Mouse (Mus musculus) liver, embryonic 14.5 days (tissue): ENCODE results near the gene Patl1. TPM values are rescaled to one million over a fixed set of nuclear protein-coding genes. Genes with fewer than 3 reads are reported as not detected.
A peak's percentile ranks its signal among the peaks of the same experiment; 100 is the strongest.

Experiments used
- ATAC-seq: fragments of 200-750 bp; cut with Nextera tagmentation; 2 replicates; pipeline ENCODE4 v1.8.0; 2017; ENCODE audit warnings: moderate number of reproducible peaks, mild to moderate bottlenecking, moderate library complexity; ENCODE audit not compliant: insufficient read depth
- DNase-seq, 3 experiments: peaks; one replicate each; pipeline ENCODE4 v3.0.0-alpha.2; 2012 to 2013; ENCODE audit warnings: low read depth in 3 of 3, low spot score in 3 of 3
- H3K27ac ChIP-seq: fragments of 300-500 bp; sonication (generic); 2 replicates; pipeline ENCODE4 v1.5.1; 2014; ENCODE audit warnings: moderate library complexity, mild to moderate bottlenecking, control low read depth, inconsistent platforms
- H3K27me3 ChIP-seq: fragments of 300-500 bp; sonication (generic); 2 replicates; pipeline ENCODE4 v1.6.1; 2014; ENCODE audit warnings: mild to moderate bottlenecking, low read length, moderate library complexity; ENCODE audit not compliant: control insufficient read depth, insufficient read depth
- H3K36me3 ChIP-seq: fragments of 300-500 bp; sonication (generic); replicated peaks from 2 replicates; pipeline ENCODE4 v1.6.1; 2014; ENCODE audit warnings: low read depth; ENCODE audit not compliant: control insufficient read depth, insufficient read depth
- H3K4me1 ChIP-seq, 2 experiments: fragments of 200-500 bp in 1 of 2; fragments of 300-500 bp in 1 of 2; sonication (generic) in 1 of 2; replicated peaks; 2 replicates each; pipeline ENCODE4 v1.6.1; 2012 to 2014; ENCODE audit warnings: antibody characterized with exemption in 1 of 2, inconsistent platforms in 1 of 2, low read length in 1 of 2; ENCODE audit not compliant: control insufficient read depth in 2 of 2, insufficient read depth in 2 of 2
- H3K4me2 ChIP-seq: fragments of 300-500 bp; sonication (generic); 2 replicates; pipeline ENCODE4 v1.6.1; 2014; ENCODE audit warnings: low read depth, mild to moderate bottlenecking, control low read depth, moderate library complexity
- H3K4me3 ChIP-seq, 2 experiments: fragments of 200-500 bp in 1 of 2; fragments of 300-500 bp in 1 of 2; sonication (generic) in 1 of 2; 2 replicates each; pipeline ENCODE4 v1.5.1; 2012 to 2014; ENCODE audit warnings: low read depth in 2 of 2, low read length in 2 of 2, mild to moderate bottlenecking in 2 of 2, control low read depth in 1 of 2, inconsistent platforms in 1 of 2, moderate library complexity in 1 of 2; ENCODE audit not compliant: insufficient read depth in 1 of 2
- H3K9ac ChIP-seq: fragments of 300-500 bp; sonication (generic); replicated peaks from 2 replicates; pipeline ENCODE4 v1.6.1; 2014; ENCODE audit warnings: mild to moderate bottlenecking, control low read depth, moderate library complexity
- H3K9me3 ChIP-seq: fragments of 300-500 bp; sonication (generic); 2 replicates; pipeline ENCODE4 v1.6.1; 2016; ENCODE audit warnings: low read length, mixed read lengths; ENCODE audit not compliant: control insufficient read depth
- CTCF ChIP-seq: IDR thresholded peaks from 2 replicates; pipeline ENCODE4 v1.5.1; 2016; ENCODE audit warnings: antibody characterized with exemption, low read depth, control low read depth
- EP300 ChIP-seq: IDR thresholded peaks from 2 replicates; pipeline ENCODE4 v1.6.1; 2016; ENCODE audit warnings: antibody characterized with exemption, low read depth
- WGBS: fragments of 180-500 bp; shearing (Covaris S2); extraction: QIAGEN DNeasy Blood & Tissue Kit; methylation state at CpG from one replicate; pipeline ENCODE4 v1.1.7; 2014; ENCODE audit not compliant: insufficient replicate concordance; 5-methylcytosine and 5-hydroxymethylcytosine counted together
- polyA plus RNA-seq, 2 experiments: library from polyadenylated mRNA; depleted of rRNA in 1 of 2; stranded (reverse) in 1 of 2; unstranded in 1 of 2; fragments of >200 nt; fragmentation: Nextera tagmentation in 1 of 2; extraction: Ambion mirVana in 1 of 2; gene quantifications; 2 replicates each; pipeline versions ENCODE4 v1.2.1 to v1.2.3; 2012 to 2014

Patl1 gene
- polyA plus RNA-seq, 2 experiments, result 6.0 to 8.7 TPM

GRCm38 (mm10) chr19:11965023-11965942 lies 53.1 kb downstream of the Patl1 start, which contains the start of gene Osbp:
Osbp (plus strand) TSS chr19:11965941.
- H3K27ac ChIP-seq, result peak within 1 kb of the TSS; percentile 75
- WGBS, result 1% methylated on average over 59 of the region's 59 CpGs
- peaks cover 2% of the 10 kb centered on the region for H3K36me3 ChIP-seq
- peak within 1 kb of the TSS; percentile 87 to 90 for H3K4me3 ChIP-seq
- peak within 1 kb of the TSS; percentile 88 for H3K9ac ChIP-seq
- no peaks in the 10 kb centered on the region; the same call in 1 of the 2 replicates for H3K27me3 ChIP-seq
- H3K4me1 ChIP-seq, result peaks cover 10 to 14% of the 10 kb centered on the region in 2 experiments; a peak in 3 of 4 replicates
- H3K9me3 ChIP-seq, result peaks cover 3% of the 10 kb centered on the region
- H3K4me2 ChIP-seq, result peak within 1 kb of the TSS; percentile 90
- peak; percentile 10; the same call in 1 of the 2 replicates for TF ChIP-seq CTCF
- TF ChIP-seq EP300, result peak; percentile 62; the same call in 1 of the 2 replicates
- DNase-seq, result peak; percentile 100
- ATAC-seq, result peak; percentile 92

GRCm38 (mm10) chr19:11966201-11966636 lies 54.0 kb downstream of the Patl1 start:
- Histone ChIP-seq H3K36me3 (peaks cover 9% of the 10 kb centered on the region), H3K27me3 (no peaks in the 10 kb centered on the region; the same call in 1 of the 2 replicates), H3K9me3 (peaks cover 3% of the 10 kb centered on the region), H3K4me2 (peak overlapping the region; percentile 88), H3K4me3 (peak overlapping the region; percentile 87 to 90), H3K4me1 (peaks cover 10 to 14% of the 10 kb centered on the region in 2 experiments; a peak in 3 of 4 replicates), H3K9ac (peak overlapping the region; percentile 88), H3K27ac (peak overlapping the region; percentile 72; the same call in 1 of the 2 replicates)
- ATAC-seq (no peak), DNase-seq (peak in 1 of 3 experiments; percentile 23)
- no peak for TF ChIP-seq EP300
- TF ChIP-seq CTCF, result 0 out of 2 replicates have a peak, but pooled peaks have one; percentile 9
- WGBS, result 1% methylated on average over 18 of the region's 18 CpGs

GRCm38 (mm10) chr19:11969155-11970050 lies 57.2 kb downstream of the Patl1 start:
- peaks cover 39% of the 10 kb centered on the region for H3K36me3 ChIP-seq
- ATAC-seq, result no peak
- peaks cover under 1% of the 10 kb centered on the region; the same call in 1 of the 2 replicates for H3K9me3 ChIP-seq
- DNase-seq, result no peak
- H3K27me3 ChIP-seq, result no peaks in the 10 kb centered on the region
- 77% methylated on average over 9 of the region's 9 CpGs for WGBS
- no peak overlapping the region for H3K4me3 ChIP-seq
- TF ChIP-seq EP300 (no peak), CTCF (no peak)
- H3K4me2 ChIP-seq, result no peak overlapping the region
- peaks cover 13 to 14% of the 10 kb centered on the region in 2 experiments for H3K4me1 ChIP-seq
- no peak overlapping the region for H3K9ac ChIP-seq
- H3K27ac ChIP-seq, result no peak overlapping the region

- Histone ChIP-seq H3K36me3 (peaks cover 75% of the 10 kb centered on the region), H3K9me3 (no peaks in the 10 kb centered on the region), H3K4me2 (no peak overlapping the region), H3K27ac (no peak overlapping the region), H3K27me3 (no peaks in the 10 kb centered on the region), H3K9ac (no peak overlapping the region), H3K4me3 (no peak overlapping the region), H3K4me1 (peaks cover 12 to 13% of the 10 kb centered on the region in 2 experiments)
- WGBS, result 57% methylated on average over 13 of the region's 13 CpGs
- ATAC-seq (peak; percentile 80), DNase-seq (peak in 2 of 3 experiments; percentile 19 to 36)
- no peak for TF ChIP-seq EP300
- TF ChIP-seq CTCF, result no peak
Measured at GRCm38 (mm10) chr19:11973511-11974222, 61.5 kb downstream of the Patl1 start.
